Mouse (Mus musculus) heart, postnatal 10 days (tissue): ENCODE measurements at regions not wholly inside any gene's neighbourhood (a gene's known extent, or its start where the extent isn't known, plus 50 kb on each side); places are given as distances from the start of the nearest gene placed in this dataset.

ENCODE experiments used
- DNase-seq, 2 experiments: peaks; one replicate each; pipeline ENCODE4 v3.0.0; 2021
- intact Hi-C: fragments of 180-260 bp; cut with DNase I; formaldehyde crosslinking; loops from one replicate; pipeline ENCODE4 v1.15.1; 2025

- intact Hi-C loops = no loop called here
- peak; percentile 7 to 33 for DNase-seq
These were observed 227.3 kb downstream of the Gm11011 start for GRCm38 (mm10) chr2:169360272-169360671.

DNA sequence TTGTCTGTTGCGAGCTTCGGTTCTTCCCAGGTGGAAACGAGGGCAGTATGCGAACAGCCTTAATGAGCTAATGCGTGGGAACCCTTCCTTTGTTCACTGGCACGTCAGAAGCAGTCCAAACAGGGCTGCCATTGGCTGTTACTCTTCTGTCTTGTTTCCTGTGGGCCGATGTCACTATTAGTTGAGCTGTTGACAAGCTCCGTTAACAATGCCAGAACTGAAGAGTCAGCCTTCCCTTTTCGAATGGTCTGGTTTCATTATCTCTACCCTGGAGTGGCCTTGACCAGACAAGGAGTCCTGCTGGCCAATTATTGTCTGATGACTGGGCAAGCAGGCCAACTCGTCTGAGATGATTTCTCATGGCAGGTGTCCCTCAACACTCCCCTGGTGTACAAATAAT, 230.1 kb downstream of the Gm11011 start:
- intact Hi-C loops = no loop called here
- peak; percentile 53 to 54 for DNase-seq

- no peak for DNase-seq
- intact Hi-C loops = no loop called here
These were observed 236.0 kb downstream of the Gm11011 start for GRCm38 (mm10) chr2:169351547-169351946.

DNA sequence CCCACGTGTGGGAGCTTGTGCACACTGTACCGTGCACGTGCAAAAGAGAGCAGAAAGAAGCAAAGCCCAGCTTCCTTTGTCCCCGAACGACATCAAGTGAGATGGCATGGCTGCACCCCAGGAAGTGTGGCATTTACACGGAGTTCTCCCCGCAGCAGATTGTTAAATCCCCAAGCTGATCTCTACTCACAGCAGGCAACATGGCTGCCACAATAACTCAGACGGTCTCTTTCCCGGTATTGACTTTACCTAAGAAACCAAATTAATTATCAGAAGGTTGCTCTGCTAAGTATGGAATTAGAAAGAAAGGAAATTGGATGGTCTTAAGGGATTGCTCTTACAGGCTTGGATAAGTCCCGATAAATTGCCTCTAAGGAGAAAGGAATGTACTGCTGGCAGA, 241.4 kb downstream of the Gm11011 start:
- intact Hi-C loops = no loop called here
- DNase-seq = no peak

DNA sequence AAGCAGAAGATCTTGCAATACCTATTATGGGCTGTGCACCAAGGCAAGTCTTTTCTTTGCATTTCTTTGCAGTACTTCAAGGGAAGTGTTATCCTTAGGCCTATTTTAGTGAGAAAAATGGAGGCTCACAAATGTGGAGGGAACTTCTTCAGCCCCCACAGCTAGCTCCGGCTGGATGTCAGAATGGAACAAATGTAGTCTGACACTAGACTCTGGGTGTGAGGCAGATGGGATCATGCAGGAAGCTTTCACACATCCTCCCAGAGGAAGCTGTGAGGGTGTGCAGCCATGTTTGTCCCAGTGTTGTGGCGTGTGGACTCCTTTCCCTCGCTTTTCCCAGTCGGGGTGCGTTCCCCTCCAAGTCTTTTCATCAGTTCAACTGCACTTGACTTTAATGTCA, 268.0 kb downstream of the Gm11011 start:
- no peak for DNase-seq
- intact Hi-C loops = no loop called here

- intact Hi-C loops = no loop called here
These were observed 273.1 kb downstream of the Gm11011 start for GRCm38 (mm10) chr2:169314396-169314930.

GRCm38 (mm10) chr2:169311821-169312220, 275.7 kb downstream of the Gm11011 start:
- intact Hi-C loops = no loop called here
- peak in 1 of 2 experiments; percentile 8 for DNase-seq

More at GRCm38 (mm10) chr2:169314396-169314930, 273.1 kb downstream of the Gm11011 start:
- DNase-seq = no peak

DNA sequence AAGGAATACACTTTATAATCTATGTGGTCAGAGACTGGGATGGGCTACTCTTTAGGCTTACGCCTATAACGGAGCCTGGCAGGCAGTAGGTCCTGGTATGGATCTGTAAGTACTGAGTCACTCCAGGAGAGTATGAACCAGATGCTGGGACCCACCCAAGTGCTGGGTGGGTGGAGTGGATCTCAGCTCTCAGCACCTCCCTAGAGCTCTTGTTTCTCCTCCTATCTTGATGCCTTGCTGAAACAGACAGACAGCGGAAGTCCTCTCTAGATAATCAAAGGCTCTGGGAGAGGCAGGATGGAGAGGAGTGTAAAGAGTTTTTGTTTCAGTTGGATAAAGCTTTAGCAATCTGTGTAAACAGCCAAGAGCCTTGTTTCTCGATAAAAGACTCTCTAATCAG, 276.2 kb downstream of the Gm11011 start:
- intact Hi-C loops = no loop called here
- no peak for DNase-seq

DNA sequence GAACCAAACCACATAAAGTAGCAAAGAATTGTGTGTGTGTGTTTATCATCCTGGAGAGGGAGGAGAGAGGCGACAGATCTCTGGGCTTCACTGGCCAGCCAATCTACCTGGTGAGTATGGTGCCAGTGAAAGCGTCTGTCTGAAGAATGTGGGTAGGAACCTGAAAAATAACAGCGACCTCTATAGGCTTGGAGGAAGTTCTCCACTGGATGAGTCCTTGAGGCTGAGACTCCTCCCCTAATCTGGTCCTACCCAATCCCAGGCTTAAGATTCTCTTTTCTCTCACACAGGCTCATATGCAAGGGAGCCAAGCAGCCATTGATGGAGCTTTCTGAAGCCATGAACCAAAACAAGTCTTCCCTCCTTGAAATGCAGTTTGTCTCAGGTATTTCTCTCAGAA, 283.2 kb downstream of the Gm11011 start:
- intact Hi-C loops = no loop called here
- no peak for DNase-seq

DNA sequence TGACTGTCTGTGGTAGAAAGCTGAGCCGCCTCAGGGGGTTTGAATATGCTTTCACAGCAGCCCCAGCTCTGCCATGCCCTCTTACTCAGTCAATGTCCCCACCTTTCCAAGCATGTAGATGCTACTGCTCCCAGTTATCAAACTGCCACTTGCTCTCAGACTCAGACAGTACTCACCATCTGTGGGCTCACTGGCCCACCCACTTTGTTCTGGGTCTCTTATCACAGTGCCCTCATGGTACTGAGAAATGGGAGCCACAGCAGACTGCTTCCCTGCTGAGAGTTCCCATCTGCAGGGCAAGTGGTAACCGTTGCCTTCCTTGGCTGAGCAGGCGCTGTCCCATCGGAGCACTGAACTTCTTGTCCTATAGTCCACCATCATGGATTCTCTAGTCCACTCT, 286.6 kb downstream of the Gm11011 start:
- intact Hi-C loops = no loop called here
- DNase-seq = no peak

DNA sequence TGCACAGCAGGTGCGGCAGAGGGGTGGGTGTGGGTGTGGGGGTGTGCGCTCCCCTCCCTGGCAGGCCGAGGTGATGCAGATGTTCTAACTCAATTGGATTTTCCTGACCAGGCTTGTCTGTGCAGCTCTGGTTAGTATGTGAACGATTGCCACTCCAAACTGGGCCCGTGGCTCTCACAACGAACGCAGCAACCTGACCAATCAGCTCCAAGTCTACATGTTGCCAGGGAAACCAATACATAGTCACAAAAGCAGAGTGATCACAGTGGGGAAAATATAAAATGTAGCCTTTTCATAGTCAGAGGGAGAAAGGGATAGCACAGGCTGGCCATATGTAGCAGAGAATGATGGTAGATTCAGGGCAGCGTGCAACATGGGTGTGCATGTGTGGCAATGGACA, 287.1 kb downstream of the Gm11011 start:
- DNase-seq = no peak
- intact Hi-C loops = no loop called here

GRCm38 (mm10) chr2:169297841-169298627, 289.5 kb downstream of the Gm11011 start:
- intact Hi-C loops = no loop called here
- peak; percentile 49 to 57 for DNase-seq

DNA sequence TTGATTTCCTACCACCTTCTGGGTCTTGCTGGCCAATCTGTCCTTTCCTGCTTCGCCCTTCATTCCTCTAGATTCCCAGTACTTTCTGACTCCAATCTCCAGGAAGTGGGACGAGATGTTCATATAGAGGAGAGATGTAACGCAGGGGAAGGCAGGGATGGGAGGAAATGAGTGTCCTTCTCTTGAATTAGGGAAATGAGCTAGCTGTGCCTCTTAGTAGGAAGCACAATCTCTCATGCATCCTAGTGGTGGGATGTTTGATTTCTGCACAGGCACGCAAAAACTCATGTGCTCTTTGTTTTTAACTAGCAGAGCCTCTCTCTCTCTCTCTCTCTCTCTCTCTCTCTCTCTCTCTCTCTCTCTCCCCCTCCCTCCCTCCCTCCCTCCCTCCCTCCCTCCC, 290.3 kb downstream of the Gm11011 start:
- no peak for DNase-seq
- intact Hi-C loops = no loop called here

DNA sequence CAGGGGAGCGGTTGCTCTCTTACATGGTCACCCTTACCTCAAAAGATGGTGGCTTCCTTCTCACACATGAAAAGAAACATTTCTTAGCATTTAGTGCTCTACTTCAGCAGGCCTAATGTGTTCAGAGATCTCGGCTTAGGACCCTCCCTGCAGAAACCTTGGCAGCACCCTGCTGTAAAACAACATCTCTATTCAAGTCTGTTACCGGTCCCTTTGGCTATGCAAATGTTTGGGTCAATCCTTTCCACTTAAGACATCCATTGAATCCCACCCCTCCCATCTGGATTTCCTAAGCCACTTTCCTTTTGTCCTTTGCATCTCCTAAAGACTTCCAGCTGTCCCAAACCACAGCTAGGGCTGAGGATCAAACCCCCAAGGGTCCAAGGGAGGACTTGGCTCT, 294.2 kb downstream of the Gm11011 start:
- DNase-seq = no peak
- intact Hi-C loops = no loop called here

DNA sequence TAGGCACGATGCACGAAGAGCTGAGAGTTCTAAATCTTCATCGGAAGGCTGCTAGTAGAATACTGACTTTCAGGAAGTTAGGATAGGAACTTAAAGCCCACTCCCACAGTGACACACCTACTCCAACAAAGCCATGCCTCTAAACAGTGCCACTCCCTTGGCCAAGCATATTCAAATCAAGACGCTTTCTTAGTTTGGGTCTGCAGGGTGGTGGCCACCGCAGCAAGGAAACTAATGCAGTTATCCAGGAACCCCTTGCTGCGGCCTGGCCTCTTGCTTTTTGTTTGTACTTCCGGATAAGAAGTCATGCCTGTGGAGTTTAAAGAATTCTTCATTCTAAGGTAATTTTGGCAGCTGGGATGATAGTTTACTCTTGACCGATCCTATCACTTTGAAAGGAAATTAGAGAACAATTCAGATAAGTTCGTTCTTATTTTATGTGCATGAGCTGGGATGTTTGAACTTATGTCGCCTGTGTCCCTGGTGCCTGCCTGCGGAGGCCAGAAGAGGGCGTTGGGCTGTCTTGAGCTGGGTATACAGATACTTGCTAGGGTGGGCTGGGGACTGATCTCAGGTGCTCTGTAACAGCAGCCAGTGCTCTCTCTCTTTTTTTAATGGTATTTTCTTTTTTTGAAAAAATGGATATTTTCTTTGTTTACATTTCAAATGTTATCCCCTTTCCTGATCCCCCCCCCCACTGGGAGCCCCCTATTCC, 298.5 kb downstream of the Gm11011 start:
- intact Hi-C loops = no loop called here
- DNase-seq = no peak

DNA sequence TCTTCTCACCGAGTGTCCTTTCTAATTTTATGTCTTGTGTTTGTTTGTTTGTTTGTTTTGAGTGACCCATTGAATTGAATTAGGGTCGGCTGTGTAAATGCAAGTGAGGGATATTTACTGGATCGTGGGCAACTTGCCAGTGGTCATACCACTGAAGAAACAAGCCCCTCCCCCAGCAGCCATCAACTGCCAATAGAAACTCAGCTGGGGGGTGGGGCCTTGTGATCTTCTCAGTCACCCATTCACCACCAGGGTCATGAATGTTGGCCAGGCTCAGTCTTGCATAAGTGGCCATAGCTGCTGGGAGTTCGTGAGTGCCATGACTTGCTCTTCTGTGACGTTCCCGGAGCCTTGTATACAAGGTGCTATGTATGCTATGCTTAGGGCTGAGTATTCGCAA, 300.8 kb downstream of the Gm11011 start:
- intact Hi-C loops = no loop called here
- no peak for DNase-seq

DNA sequence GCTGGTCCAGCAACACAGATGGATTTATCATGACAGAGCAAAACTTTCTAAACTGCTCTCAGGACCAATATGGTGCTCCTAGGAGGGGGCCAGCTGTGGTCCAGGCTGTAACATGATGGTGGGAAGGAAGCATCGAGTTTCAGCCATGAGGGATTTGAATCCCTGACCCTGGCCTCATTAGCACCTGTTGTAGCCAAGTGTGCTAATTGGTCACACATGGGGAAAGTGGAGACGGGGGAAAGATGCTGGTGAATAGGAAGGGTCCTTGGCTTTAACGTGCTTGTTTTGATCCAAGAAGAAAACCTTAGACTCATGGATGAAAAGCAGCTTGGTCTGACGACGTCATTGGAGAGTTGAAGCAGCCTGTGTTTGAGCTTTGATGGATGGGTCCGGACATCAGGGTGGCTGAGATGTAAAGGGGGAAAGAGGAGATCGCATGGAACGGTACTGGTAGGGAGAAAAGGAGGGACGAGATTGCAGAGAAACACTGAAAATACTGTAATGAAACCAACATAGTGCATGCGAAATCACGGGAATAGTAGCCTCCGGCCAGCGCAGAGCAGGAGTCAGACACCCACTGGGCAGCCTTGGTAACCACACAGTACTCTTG, 304.9 kb downstream of the Gm11011 start:
- intact Hi-C loops = no loop called here
- no peak for DNase-seq

GRCm38 (mm10) chr2:169275371-169275770, 312.2 kb downstream of the Gm11011 start:
- intact Hi-C loops = no loop called here
- no peak for DNase-seq

- intact Hi-C loops = no loop called here
- no peak for DNase-seq
These were observed 313.4 kb downstream of the Gm11011 start for GRCm38 (mm10) chr2:169274101-169274500.

GRCm38 (mm10) chr2:169272622-169273021, 314.9 kb downstream of the Gm11011 start:
- intact Hi-C loops = no loop called here
- no peak for DNase-seq

- no peak for DNase-seq
- intact Hi-C loops = no loop called here
These were observed 315.5 kb downstream of the Gm11011 start for GRCm38 (mm10) chr2:169272018-169272417.

GRCm38 (mm10) chr2:169260636-169261035, 305.2 kb upstream of the Zfp64 start:
- intact Hi-C loops = no loop called here
- no peak for DNase-seq
